Comparison of ENCODE assay signal across 33 mouse cellular contexts in genomic region chr11:120053846-120054245, GRCm38 (mm10).
"Had no signal": no experiment of that assay in that cellular context is flagged by ENCODE, and none has a peak within 500 bp of the region (broad histone marks: within the 10 kb centered on the region; RNA-seq: fewer than 3 reads in every experiment).

No protein-coding gene starts in this region.

- H3K36me3 ChIP-seq: heart, embryonic 10.5 days; heart, embryonic 12.5 days; heart, embryonic 13.5 days; heart, embryonic 15.5 days; hindbrain, embryonic 10.5 days; hindbrain, embryonic 12.5 days; hindbrain, embryonic 13.5 days; hindbrain, embryonic 15.5 days; kidney, embryonic 15.5 days had no signal

- H3K27ac ChIP-seq: heart, embryonic 10.5 days; heart, embryonic 13.5 days; heart, embryonic 15.5 days; hindbrain, embryonic 10.5 days; hindbrain, embryonic 12.5 days; hindbrain, embryonic 13.5 days; hindbrain, embryonic 14.5 days; hindbrain, embryonic 15.5 days; hindbrain, postnatal 0 days; kidney, embryonic 15.5 days; kidney, postnatal 0 days; layer of hippocampus, adult 2 months; left cerebral cortex, adult 2 months had no signal

- H3K9me3 ChIP-seq: heart, embryonic 10.5 days; heart, embryonic 13.5 days; heart, embryonic 15.5 days; hindbrain, embryonic 10.5 days; hindbrain, embryonic 12.5 days; hindbrain, embryonic 13.5 days; hindbrain, embryonic 15.5 days; kidney, embryonic 15.5 days had no signal

- DNase-seq: heart, postnatal 10 days; heart, postnatal 14 days; heart, postnatal 36 days; heart, postnatal 4 days; kidney, adult 11 months; kidney, adult 18-20 months; kidney, adult 2 months; kidney, adult 8-10 months; kidney, adult 9 months; kidney, postnatal 10 days; kidney, postnatal 14 days; kidney, postnatal 25 days; kidney, postnatal 36 days; layer of hippocampus, adult 9-11 months; layer of hippocampus, postnatal 36 days had no signal

- ATAC-seq: hindbrain, embryonic 16.5 days; hindbrain, postnatal 0 days; intestine, embryonic 16.5 days; intestine, postnatal 0 days had no signal

- H3K9ac ChIP-seq: heart, embryonic 12.5 days; heart, embryonic 13.5 days; heart, embryonic 15.5 days; hindbrain, embryonic 12.5 days; hindbrain, embryonic 13.5 days; hindbrain, embryonic 14.5 days; hindbrain, embryonic 15.5 days; kidney, embryonic 15.5 days had no signal

- H3K27me3 ChIP-seq: hindbrain, embryonic 15.5 days had no signal

- H3K4me2 ChIP-seq: heart, embryonic 11.5 days; heart, embryonic 12.5 days; heart, embryonic 13.5 days; heart, embryonic 15.5 days; hindbrain, embryonic 12.5 days; hindbrain, embryonic 13.5 days; hindbrain, embryonic 14.5 days; hindbrain, embryonic 15.5 days; kidney, embryonic 15.5 days had no signal

- H3K4me3 ChIP-seq: heart, embryonic 10.5 days; heart, embryonic 12.5 days; heart, embryonic 13.5 days; heart, embryonic 15.5 days; hindbrain, embryonic 10.5 days; hindbrain, embryonic 12.5 days; hindbrain, embryonic 13.5 days; hindbrain, embryonic 15.5 days; kidney, embryonic 15.5 days; layer of hippocampus, adult 2 months; left cerebral cortex, adult 2 months had no signal
